Comparison of ENCODE assay signal across 17 mouse cellular contexts in the genomic region with DNA sequence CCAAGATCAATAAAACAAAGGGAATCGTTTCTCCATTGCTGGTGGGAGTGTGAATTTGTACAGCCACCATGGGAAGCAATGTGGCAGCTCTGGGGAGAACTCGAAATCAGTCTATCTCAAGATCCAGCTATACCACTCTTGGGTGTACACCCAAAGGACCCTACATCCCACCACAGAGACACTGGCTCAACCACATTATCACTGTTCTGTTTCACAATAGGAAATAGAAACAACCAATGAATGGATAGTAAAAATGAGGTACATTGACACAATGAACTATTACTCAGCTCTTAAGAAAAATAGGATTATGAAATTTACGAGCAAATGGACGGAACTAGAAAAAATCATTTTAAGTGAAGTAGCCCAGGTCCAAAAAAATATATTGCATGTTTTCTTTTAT. TPM values are rescaled to one million over a fixed set of nuclear protein-coding genes. Genes with fewer than 3 reads are reported as not detected.
DNase-seq lines count a peak whose midpoint lies in the region; ATAC-seq lines count a peak whose summit lies in the region.
"Had no signal": no experiment of that assay in that cellular context is flagged by ENCODE, and none has a peak within 500 bp of the region (broad histone marks: within the 10 kb centered on the region; RNA-seq: fewer than 3 reads in every experiment).

No protein-coding gene starts in this region.

- peak; percentile 62 for DNase-seq in 416B (ENCODE audit: low read depth)
- DNase-seq in urinary bladder, postnatal 25 days (ENCODE audit: low spot score) = no peak
- no peak for DNase-seq in thymus, postnatal 4 days
- DNase-seq: adrenal gland, adult 2 months; adrenal gland, postnatal 10 days; adrenal gland, postnatal 25 days; cerebellum, adult 11 months; cerebellum, adult 18-20 months; cerebellum, adult 8-10 months; cerebellum, adult 9-11 months; cerebellum, postnatal 14 days; cerebellum, postnatal 36 days had no signal

- peak; percentile 97 for ATAC-seq in granulocyte monocyte progenitor cell, adult 5-6 weeks (replicated peaks; ENCODE audit: poor library complexity, severe bottlenecking)
- peak; percentile 85 for ATAC-seq in megakaryocyte progenitor cell, adult 5-6 weeks (replicated peaks; ENCODE audit: poor library complexity)
- ATAC-seq: forebrain, embryonic 13.5 days; forebrain, embryonic 15.5 days had no signal

RNA-seq across cellular contexts. Expression of gene Ankrd36, which starts 55.6 kb away (rescaled TPM):
- not detected in 2 replicates for total RNA-seq in granulocyte monocyte progenitor cell, adult 5-6 weeks (2014; fragmentation: Nextera tagmentation)
- total RNA-seq in granulocyte monocyte progenitor cell, adult 5-6 weeks (2017) = not detected in 2 replicates
- not detected in 2 replicates for total RNA-seq in megakaryocyte progenitor cell, adult 5-6 weeks (2015)
- total RNA-seq in megakaryocyte progenitor cell, adult 5-6 weeks (2017) = 0.10 TPM in 1 of 2 replicates, not detected in the other
- total RNA-seq: adrenal gland, adult 2 months; adrenal gland, postnatal 10 days; adrenal gland, postnatal 25 days; adrenal gland, postnatal 4 days had no signal
